ENCODE assay signal across 9 mouse cellular contexts in genomic region chr1:162037968-162038421, GRCm38 (mm10). TPM values are rescaled to one million over a fixed set of nuclear protein-coding genes. Genes with fewer than 3 reads are reported as not detected.
DNase-seq lines count a peak whose midpoint lies in the region; ATAC-seq and TF ChIP-seq lines count a peak whose summit lies in the region.
"Had no signal": no experiment of that assay in that cellular context is flagged by ENCODE, and none has a peak within 500 bp of the region (broad histone marks: within the 10 kb centered on the region; RNA-seq: fewer than 3 reads in every experiment).

No protein-coding gene starts in this region.

- H3K4me1 ChIP-seq in forebrain, embryonic 14.5 days (ENCODE audit: control insufficient read depth, insufficient read depth, low read length), result no peaks in the 10 kb centered on the region; the same call in 1 of the 2 replicates
- H3K4me1 ChIP-seq in heart, embryonic 15.5 days (replicated peaks), result peaks cover 34% of the 10 kb centered on the region
- peaks cover 5% of the 10 kb centered on the region; the same call in 1 of the 2 replicates for H3K4me1 ChIP-seq in lung, adult 2 months (ENCODE audit: control insufficient read depth, insufficient read depth, low read length)

- H3K4me3 ChIP-seq in forebrain, embryonic 14.5 days (ENCODE audit: low read depth, low read length), result no peak overlapping the region
- no peak overlapping the region for H3K4me3 ChIP-seq in heart, embryonic 15.5 days
- H3K4me3 ChIP-seq in lung, adult 2 months (replicated peaks; ENCODE audit: extremely low read depth, low read depth, low read length), result no peak overlapping the region

- WGBS in forebrain, embryonic 14.5 days, result 50% methylated on average over 10 of the region's 10 CpGs
- WGBS in heart, embryonic 15.5 days, result 55% methylated on average over 10 of the region's 10 CpGs
- WGBS in lung, adult 2 months, result 48% methylated on average over 10 of the region's 10 CpGs

- no peak overlapping the region for H3K9ac ChIP-seq in forebrain, embryonic 14.5 days (ENCODE audit: low read length)
- no peak overlapping the region for H3K9ac ChIP-seq in heart, embryonic 15.5 days

- DNase-seq in urinary bladder, adult 18-20 months (ENCODE audit: low spot score in 2 of 2), result peak; percentile 21 to 73
- no peak for DNase-seq in urinary bladder, postnatal 10 days (ENCODE audit: low spot score)
- DNase-seq in forebrain, embryonic 14.5 days (ENCODE audit: low spot score), result peak; percentile 71
- DNase-seq in kidney, postnatal 14 days, result peak; percentile 76
- DNase-seq in lung, adult 2 months, result peak; percentile 33
- peak; percentile 26 for DNase-seq in retina, embryonic 14.5 days (ENCODE audit: low spot score)

- no peak for TF ChIP-seq POLR2A in lung, adult 2 months (IDR thresholded peaks at IDR 0.05; ENCODE audit: borderline replicate concordance, extremely low read depth, low read depth, low read length)

- H3K27ac ChIP-seq in forebrain, embryonic 14.5 days (ENCODE audit: low read depth, low read length), result peak overlapping the region; percentile 15
- peak overlapping the region; percentile 79 for H3K27ac ChIP-seq in heart, embryonic 15.5 days

- H3K36me3 ChIP-seq in forebrain, embryonic 14.5 days (ENCODE audit: control insufficient read depth, insufficient read depth, low read length), result no peaks in the 10 kb centered on the region
- H3K36me3 ChIP-seq in heart, embryonic 15.5 days, result no peaks in the 10 kb centered on the region

- TF ChIP-seq CTCF in lung, adult 2 months (IDR thresholded peaks at IDR 0.05; ENCODE audit: insufficient read depth, low read length), result no peak

- H3K9me3 ChIP-seq in forebrain, embryonic 14.5 days (replicated peaks; ENCODE audit: control insufficient read depth, low read length), result no peaks in the 10 kb centered on the region
- no peaks in the 10 kb centered on the region for H3K9me3 ChIP-seq in heart, embryonic 15.5 days (replicated peaks)

- ATAC-seq in forebrain, embryonic 14.5 days, result peak; percentile 73
- ATAC-seq in heart, embryonic 15.5 days (replicated peaks; ENCODE audit: insufficient number of reproducible peaks, insufficient read depth, low FRiP score, low read depth), result peak; percentile 62
- no peak for ATAC-seq in CD4-positive, CD25-positive, alpha-beta regulatory T cell, adult 4 months

- no peak overlapping the region for H3K4me2 ChIP-seq in forebrain, embryonic 14.5 days (ENCODE audit: low read length)
- H3K4me2 ChIP-seq in heart, embryonic 15.5 days, result peak overlapping the region; percentile 6; the same call in 1 of the 2 replicates

- H3K27me3 ChIP-seq in forebrain, embryonic 14.5 days (replicated peaks; ENCODE audit: control insufficient read depth, insufficient read depth, low read length), result no peaks in the 10 kb centered on the region
- no peaks in the 10 kb centered on the region for H3K27me3 ChIP-seq in heart, embryonic 15.5 days
- H3K27me3 ChIP-seq: CH12.LX had no signal

RNA-seq across cellular contexts. Expression of gene 4930558K02Rik, which starts 58.6 kb away (rescaled TPM):
- 0.18 TPM in 1 of 2 replicates, not detected in the other for polyA plus RNA-seq in forebrain, embryonic 14.5 days (2014; fragmentation: Nextera tagmentation; extraction: Ambion mirVana)
- polyA plus RNA-seq in heart, embryonic 15.5 days (2015; fragmentation: Nextera tagmentation; extraction: Ambion mirVana), result not detected in 2 replicates
- polyA plus RNA-seq in lung, adult 2 months (2012; rRNA removed), result not detected in 2 replicates
- polyA plus RNA-seq in CD4-positive, CD25-positive, alpha-beta regulatory T cell, adult 4 months (2017; shearing (Covaris generic)), result not detected
